Mouse (Mus musculus): ENCODE results near the gene Igdcc3. TPM values are rescaled to one million over a fixed set of nuclear protein-coding genes. Genes with fewer than 3 reads are reported as not detected.
A peak's percentile ranks its signal among the peaks of the same experiment; 100 is the strongest.

Igdcc3 gene
- polyA plus RNA-seq, 1 experiment from 2014 or later = 0.12 TPM

GRCm38 (mm10) chr9:65196738-65197569 lies 56.0 kb downstream of the Igdcc3 start:
- H3K4me1 ChIP-seq (ENCODE audit: control insufficient read depth, insufficient read depth, low read length) = peaks cover 17% of the 10 kb centered on the region; the same call in 1 of the 2 replicates
- H3K9me3 ChIP-seq (ENCODE audit: control insufficient read depth, low read length) = no peaks in the 10 kb centered on the region
- no peak overlapping the region for H3K4me3 ChIP-seq (ENCODE audit: low read length)
- H3K9ac ChIP-seq (ENCODE audit: low read depth, low read length) = no peak overlapping the region
- no peaks in the 10 kb centered on the region for H3K27me3 ChIP-seq (replicated peaks; ENCODE audit: control insufficient read depth, insufficient read depth, low read length)
- 15% methylated on average over 26 of the region's 26 CpGs for WGBS
- ATAC-seq = peak; percentile 73
- no peaks in the 10 kb centered on the region for H3K36me3 ChIP-seq (ENCODE audit: control insufficient read depth, insufficient read depth, low read length)
- H3K4me2 ChIP-seq (ENCODE audit: low read depth, low read length) = 0 out of 2 replicates have a peak overlapping the region, but pooled peaks have one; percentile 17
- no peak overlapping the region for H3K27ac ChIP-seq (ENCODE audit: low read length)

GRCm38 (mm10) chr9:65197826-65198225 lies 56.8 kb downstream of the Igdcc3 start:
- Histone ChIP-seq H3K27me3 (replicated peaks; ENCODE audit: control insufficient read depth, insufficient read depth, low read length) (no peaks in the 10 kb centered on the region), H3K36me3 (ENCODE audit: control insufficient read depth, insufficient read depth, low read length) (no peaks in the 10 kb centered on the region), H3K27ac (ENCODE audit: low read length) (no peak overlapping the region), H3K4me1 (ENCODE audit: control insufficient read depth, insufficient read depth, low read length) (peaks cover 12% of the 10 kb centered on the region; the same call in 1 of the 2 replicates), H3K9ac (ENCODE audit: low read depth, low read length) (no peak overlapping the region), H3K4me3 (ENCODE audit: low read length) (no peak overlapping the region), H3K9me3 (ENCODE audit: control insufficient read depth, low read length) (no peaks in the 10 kb centered on the region), H3K4me2 (ENCODE audit: low read depth, low read length) (no peak overlapping the region)
- WGBS = 78% methylated on average over 6 of the region's 6 CpGs
- ATAC-seq = no peak

GRCm38 (mm10) chr9:65199723-65200122 lies 58.7 kb downstream of the Igdcc3 start:
- no peaks in the 10 kb centered on the region for H3K36me3 ChIP-seq (ENCODE audit: control insufficient read depth, insufficient read depth, low read length)
- 52% methylated on average over 7 of the region's 7 CpGs for WGBS
- 0 out of 2 replicates have a peak overlapping the region, but pooled peaks have one; percentile 14 for H3K9ac ChIP-seq (ENCODE audit: low read depth, low read length)
- no peak overlapping the region for H3K4me2 ChIP-seq (ENCODE audit: low read depth, low read length)
- H3K27me3 ChIP-seq (replicated peaks; ENCODE audit: control insufficient read depth, insufficient read depth, low read length) = no peaks in the 10 kb centered on the region
- peaks cover 12% of the 10 kb centered on the region; the same call in 1 of the 2 replicates for H3K4me1 ChIP-seq (ENCODE audit: control insufficient read depth, insufficient read depth, low read length)
- no peak for ATAC-seq
- no peak overlapping the region for H3K27ac ChIP-seq (ENCODE audit: low read length)
- no peak overlapping the region for H3K4me3 ChIP-seq (ENCODE audit: low read length)
- H3K9me3 ChIP-seq (ENCODE audit: control insufficient read depth, low read length) = no peaks in the 10 kb centered on the region

DNA sequence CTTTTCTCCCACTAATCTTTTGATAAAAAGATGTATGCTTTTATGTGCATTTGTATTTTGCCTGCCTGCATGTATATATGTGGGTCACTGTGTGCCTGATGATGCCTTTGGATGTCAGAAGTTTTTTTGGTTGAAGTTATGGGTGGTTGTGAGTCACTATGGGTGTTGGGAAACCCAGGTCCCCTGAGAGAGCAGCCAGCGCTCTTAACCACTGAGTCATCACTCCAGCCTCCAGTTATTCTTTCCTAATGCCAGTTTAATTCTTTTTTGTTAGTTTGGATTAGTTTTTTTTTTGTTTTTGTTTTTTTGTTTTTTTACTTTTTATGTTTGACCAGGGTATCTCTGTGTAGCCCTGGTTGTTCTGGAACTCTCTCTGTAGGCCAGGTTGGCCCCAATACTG lies 59.6 kb downstream of the Igdcc3 start:
- Histone ChIP-seq H3K27me3 (replicated peaks; ENCODE audit: control insufficient read depth, insufficient read depth, low read length) (no peaks in the 10 kb centered on the region), H3K9ac (ENCODE audit: low read depth, low read length) (no peak overlapping the region), H3K4me2 (ENCODE audit: low read depth, low read length) (no peak overlapping the region), H3K36me3 (ENCODE audit: control insufficient read depth, insufficient read depth, low read length) (no peaks in the 10 kb centered on the region), H3K27ac (ENCODE audit: low read length) (peak overlapping the region; percentile 50; the same call in 1 of the 2 replicates), H3K9me3 (ENCODE audit: control insufficient read depth, low read length) (no peaks in the 10 kb centered on the region), H3K4me1 (ENCODE audit: control insufficient read depth, insufficient read depth, low read length) (peaks cover 5% of the 10 kb centered on the region; the same call in 1 of the 2 replicates), H3K4me3 (ENCODE audit: low read length) (no peak overlapping the region)
- 68% methylated on average over 1 of the region's 1 CpGs for WGBS
- no peak for ATAC-seq

GRCm38 (mm10) chr9:65201021-65201380 lies 60.0 kb downstream of the Igdcc3 start:
- WGBS = 50% methylated on average over 3 of the region's 3 CpGs

GRCm38 (mm10) chr9:65201381-65202164 lies 60.6 kb downstream of the Igdcc3 start:
- H3K4me3 ChIP-seq (ENCODE audit: low read length) = peak overlapping the region; percentile 53
- peak; percentile 91 for ATAC-seq
- WGBS = 1% methylated on average over 18 of the region's 18 CpGs
- peak overlapping the region; percentile 71 for H3K9ac ChIP-seq (ENCODE audit: low read depth, low read length)
- H3K4me2 ChIP-seq (ENCODE audit: low read depth, low read length) = peak overlapping the region; percentile 73
- H3K9me3 ChIP-seq (ENCODE audit: control insufficient read depth, low read length) = no peaks in the 10 kb centered on the region
- peak overlapping the region; percentile 82 for H3K27ac ChIP-seq (ENCODE audit: low read length)
- no peaks in the 10 kb centered on the region for H3K27me3 ChIP-seq (replicated peaks; ENCODE audit: control insufficient read depth, insufficient read depth, low read length)
- no peaks in the 10 kb centered on the region; the same call in 1 of the 2 replicates for H3K4me1 ChIP-seq (ENCODE audit: control insufficient read depth, insufficient read depth, low read length)
- no peaks in the 10 kb centered on the region for H3K36me3 ChIP-seq (ENCODE audit: control insufficient read depth, insufficient read depth, low read length)

More at GRCm38 (mm10) chr9:65201021-65201380, 60.0 kb downstream of the Igdcc3 start:
- Histone ChIP-seq H3K36me3 (ENCODE audit: control insufficient read depth, insufficient read depth, low read length) (no peaks in the 10 kb centered on the region), H3K27ac (ENCODE audit: low read length) (peak overlapping the region; percentile 50; the same call in 1 of the 2 replicates), H3K4me3 (ENCODE audit: low read length) (no peak overlapping the region), H3K4me1 (ENCODE audit: control insufficient read depth, insufficient read depth, low read length) (peaks cover 1% of the 10 kb centered on the region; the same call in 1 of the 2 replicates), H3K27me3 (replicated peaks; ENCODE audit: control insufficient read depth, insufficient read depth, low read length) (no peaks in the 10 kb centered on the region), H3K9ac (ENCODE audit: low read depth, low read length) (no peak overlapping the region), H3K9me3 (ENCODE audit: control insufficient read depth, low read length) (no peaks in the 10 kb centered on the region), H3K4me2 (ENCODE audit: low read depth, low read length) (no peak overlapping the region)
- no peak for ATAC-seq

GRCm38 (mm10) chr9:65202165-65202754 lies 61.3 kb downstream of the Igdcc3 start:
- no peak for ATAC-seq
- H3K27ac ChIP-seq (ENCODE audit: low read length) = peak overlapping the region; percentile 82
- H3K4me1 ChIP-seq (ENCODE audit: control insufficient read depth, insufficient read depth, low read length) = no peaks in the 10 kb centered on the region
- peak overlapping the region; percentile 73 for H3K4me2 ChIP-seq (ENCODE audit: low read depth, low read length)
- WGBS = 29% methylated on average over 11 of the region's 11 CpGs
- H3K36me3 ChIP-seq (ENCODE audit: control insufficient read depth, insufficient read depth, low read length) = no peaks in the 10 kb centered on the region
- peak overlapping the region; percentile 53 for H3K4me3 ChIP-seq (ENCODE audit: low read length)
- H3K9ac ChIP-seq (ENCODE audit: low read depth, low read length) = peak overlapping the region; percentile 71
- H3K9me3 ChIP-seq (ENCODE audit: control insufficient read depth, low read length) = no peaks in the 10 kb centered on the region
- no peaks in the 10 kb centered on the region for H3K27me3 ChIP-seq (replicated peaks; ENCODE audit: control insufficient read depth, insufficient read depth, low read length)

DNA sequence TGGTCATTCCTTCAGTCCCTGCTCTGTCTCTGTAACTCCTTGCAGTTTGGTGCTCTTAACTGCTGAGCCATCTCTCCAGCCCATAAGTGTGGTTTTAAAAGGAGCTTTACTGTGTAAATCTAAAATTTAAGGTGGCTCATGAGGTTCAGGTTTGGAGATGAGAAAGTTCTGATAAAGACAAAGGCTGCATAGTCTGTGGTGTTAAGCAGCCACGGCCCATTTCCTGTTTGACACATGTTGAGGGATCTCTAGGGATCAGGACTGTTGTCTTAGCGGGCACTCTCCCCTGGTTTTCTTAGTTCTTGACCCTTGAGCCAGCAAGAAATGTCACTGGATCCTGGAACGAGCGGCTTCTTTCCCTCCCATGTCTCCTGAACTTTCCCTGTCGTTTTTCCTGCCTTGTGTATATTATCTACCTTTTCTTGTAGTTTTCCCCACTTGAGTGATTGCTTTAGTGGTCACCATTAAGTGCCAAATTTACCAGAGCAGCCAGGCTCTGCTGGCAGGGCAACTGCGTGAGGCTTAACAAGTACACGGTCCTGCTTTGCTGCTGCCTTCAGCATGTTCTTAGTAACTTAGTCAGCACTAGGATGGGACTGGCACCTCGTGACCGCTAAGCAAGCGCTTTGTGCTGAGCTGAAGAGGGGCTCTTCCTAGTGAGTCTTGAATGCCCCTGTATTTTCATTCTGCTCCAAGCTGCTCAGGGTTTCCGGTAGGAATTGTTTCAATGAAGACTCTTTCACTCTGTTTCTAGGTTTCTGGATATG lies 64.2 kb downstream of the Igdcc3 start:
- ATAC-seq = no peak
- no peaks in the 10 kb centered on the region for H3K4me1 ChIP-seq (ENCODE audit: control insufficient read depth, insufficient read depth, low read length)
- no peak overlapping the region for H3K4me2 ChIP-seq (ENCODE audit: low read depth, low read length)
- H3K4me3 ChIP-seq (ENCODE audit: low read length) = no peak overlapping the region
- no peaks in the 10 kb centered on the region for H3K9me3 ChIP-seq (ENCODE audit: control insufficient read depth, low read length)
- H3K9ac ChIP-seq (ENCODE audit: low read depth, low read length) = no peak overlapping the region
- H3K36me3 ChIP-seq (ENCODE audit: control insufficient read depth, insufficient read depth, low read length) = no peaks in the 10 kb centered on the region
- H3K27ac ChIP-seq (ENCODE audit: low read length) = no peak overlapping the region
- H3K27me3 ChIP-seq (replicated peaks; ENCODE audit: control insufficient read depth, insufficient read depth, low read length) = no peaks in the 10 kb centered on the region
- WGBS = 64% methylated on average over 11 of the region's 11 CpGs

Data from intestine, embryonic 16.5 days (tissue).